Mouse (Mus musculus) left cerebral cortex, adult 2 months (tissue): ENCODE data around the gene Mpzl3. TPM values are rescaled to one million over a fixed set of nuclear protein-coding genes. Genes with fewer than 3 reads are reported as not detected.

Experiments
- DNase-seq, 2 experiments: peaks; one replicate each; pipeline ENCODE4 v3.0.0; 2021 to 2022; ENCODE audit warnings: low spot score in 2 of 2, mixed read lengths in 1 of 2; ENCODE audit errors: extremely low spot score in 1 of 2
- H3K27ac ChIP-seq: fragments of 200-600 bp; 2 replicates; pipeline ENCODE4 v1.8.1; 2022
- H3K4me3 ChIP-seq: fragments of 200-600 bp; 2 replicates; pipeline ENCODE4 v1.8.1; 2022
- CTCF ChIP-seq: fragments of 200-600 bp; IDR thresholded peaks from 2 replicates; pipeline ENCODE4 v1.8.1; 2022; ENCODE audit warnings: antibody characterized with exemption, mild to moderate bottlenecking, moderate library complexity
- intact Hi-C: fragments of 180-260 bp; cut with DNase I; formaldehyde crosslinking; loops from one replicate; pipeline ENCODE4 v1.15.1; 2025
- long read RNA-seq, 2 experiments: library from polyadenylated mRNA; stranded (forward); transcript quantifications; one replicate each; pipeline ENCODE4 v2.0.0; 2021; ENCODE audit warnings: borderline mapping rate in 2 of 2
- total RNA-seq, 2 experiments: library from RNA; stranded (reverse); gene quantifications; 2 replicates each; pipeline ENCODE4 v1.2.3; 2021

Gene Mpzl3
- 1 to 10 TPM; 3.9 to 5.0 TPM for total RNA-seq
- long read RNA-seq, experiment 1, partial matches to known transcripts: 0 of 1 reads
- long read RNA-seq, experiment 1, other reads (novel, unspliced or antisense): 0 of 1 reads
- long read RNA-seq, experiment 2, partial matches to known transcripts: 0 of 4 reads
- long read RNA-seq, experiment 2, other reads (novel, unspliced or antisense): 1 of 4 reads

- Histone ChIP-seq H3K4me3 (peak within 1 kb of the TSS; percentile 88), H3K27ac (peak within 1 kb of the TSS; percentile 98)
- DNase-seq: peak; percentile 83 to 85
- intact Hi-C loops: loop anchor here (2.0 kb wide), 3 partner anchors 64 to 90 kb away; partner anchors contain the start of gene Ube4a
- no peak for TF ChIP-seq CTCF
Measured at GRCm38 (mm10) chr9:45055082-45055713, at the start of gene Mpzl3. TSS of gene Mpzl3 (plus strand) at chr9:45055186.

- TF ChIP-seq CTCF: no peak
- H3K4me3 ChIP-seq: no peak overlapping the region
- no peak for DNase-seq
- intact Hi-C loops: no loop called here
- no peak overlapping the region for H3K27ac ChIP-seq
Measured at GRCm38 (mm10) chr9:45007404-45007803, 47.6 kb upstream of the Mpzl3 start.

- no peak for TF ChIP-seq CTCF
- Histone ChIP-seq H3K27ac (no peak overlapping the region), H3K4me3 (no peak overlapping the region)
- DNase-seq: no peak
- intact Hi-C loops: no loop called here
Measured at GRCm38 (mm10) chr9:45008342-45008741, 46.6 kb upstream of the Mpzl3 start.

GRCm38 (mm10) chr9:45009180-45010078 lies 45.6 kb upstream of the Mpzl3 start, which contains the start of gene Cd3e:
TSS of gene Cd3e (minus strand) at chr9:45009627.
- DNase-seq: no peak
- Histone ChIP-seq H3K27ac (no peak within 1 kb of the TSS), H3K4me3 (no peak within 1 kb of the TSS)
- TF ChIP-seq CTCF: no peak
- intact Hi-C loops: no loop called here

- H3K4me3 ChIP-seq: no peak overlapping the region
- no peak for DNase-seq
- TF ChIP-seq CTCF: no peak
- no peak overlapping the region for H3K27ac ChIP-seq
- intact Hi-C loops: no loop called here
Measured at GRCm38 (mm10) chr9:45010461-45010860, 44.5 kb upstream of the Mpzl3 start.

GRCm38 (mm10) chr9:45011291-45011690 lies 43.7 kb upstream of the Mpzl3 start:
- no peak for TF ChIP-seq CTCF

GRCm38 (mm10) chr9:45014879-45015278 lies 40.1 kb upstream of the Mpzl3 start:
- intact Hi-C loops: no loop called here
- Histone ChIP-seq H3K4me3 (no peak overlapping the region), H3K27ac (no peak overlapping the region)
- DNase-seq: no peak
- TF ChIP-seq CTCF: no peak

More at GRCm38 (mm10) chr9:45011291-45011690, 43.7 kb upstream of the Mpzl3 start:
- intact Hi-C loops: no loop called here
- Histone ChIP-seq H3K4me3 (no peak overlapping the region), H3K27ac (no peak overlapping the region)
- no peak for DNase-seq

GRCm38 (mm10) chr9:45015841-45016240 lies 39.1 kb upstream of the Mpzl3 start:
- intact Hi-C loops: no loop called here
- no peak for DNase-seq
- TF ChIP-seq CTCF: no peak
- no peak overlapping the region for H3K27ac ChIP-seq
- no peak overlapping the region for H3K4me3 ChIP-seq

- intact Hi-C loops: no loop called here
- no peak overlapping the region for H3K4me3 ChIP-seq
- peak in 1 of 2 experiments; percentile 12 for DNase-seq
- no peak for TF ChIP-seq CTCF
- no peak overlapping the region for H3K27ac ChIP-seq
Measured at GRCm38 (mm10) chr9:45018031-45018430, 37.0 kb upstream of the Mpzl3 start.

- Histone ChIP-seq H3K4me3 (no peak overlapping the region), H3K27ac (no peak overlapping the region)
- TF ChIP-seq CTCF: peak; percentile 82
- DNase-seq: peak; percentile 43 to 58
- intact Hi-C loops: loop anchor here (1.0 kb wide), 1 partner anchor 124 kb away; no protein-coding TSS in a partner anchor
Measured at GRCm38 (mm10) chr9:45022800-45023199, 32.2 kb upstream of the Mpzl3 start.

- intact Hi-C loops: loop anchor here (1.0 kb wide), 1 partner anchor 123 kb away; no protein-coding TSS in a partner anchor
- Histone ChIP-seq H3K4me3 (no peak overlapping the region), H3K27ac (no peak overlapping the region)
- no peak for TF ChIP-seq CTCF
- DNase-seq: no peak
Measured at GRCm38 (mm10) chr9:45023638-45024037, 31.3 kb upstream of the Mpzl3 start.

- intact Hi-C loops: no loop called here
- TF ChIP-seq CTCF: no peak
- no peak for DNase-seq
- no peak overlapping the region for H3K27ac ChIP-seq
- no peak overlapping the region for H3K4me3 ChIP-seq
Measured at GRCm38 (mm10) chr9:45024187-45024586, 30.8 kb upstream of the Mpzl3 start.
